Mouse (Mus musculus): ENCODE data around the gene Hhex. TPM values are rescaled to one million over a fixed set of nuclear protein-coding genes. Genes with fewer than 3 reads are reported as not detected.
A peak's percentile ranks its signal among the peaks of the same experiment; 100 is the strongest.

The Hhex gene
- total RNA-seq, 2 experiments from 2014 or later = 18.9 to 73.9 TPM

- ATAC-seq (replicated peaks; ENCODE audit: poor library complexity, severe bottlenecking) = peak; percentile 84
Measured at GRCm38 (mm10) chr19:37448212-37448611, 13.6 kb downstream of the Hhex start.

DNA sequence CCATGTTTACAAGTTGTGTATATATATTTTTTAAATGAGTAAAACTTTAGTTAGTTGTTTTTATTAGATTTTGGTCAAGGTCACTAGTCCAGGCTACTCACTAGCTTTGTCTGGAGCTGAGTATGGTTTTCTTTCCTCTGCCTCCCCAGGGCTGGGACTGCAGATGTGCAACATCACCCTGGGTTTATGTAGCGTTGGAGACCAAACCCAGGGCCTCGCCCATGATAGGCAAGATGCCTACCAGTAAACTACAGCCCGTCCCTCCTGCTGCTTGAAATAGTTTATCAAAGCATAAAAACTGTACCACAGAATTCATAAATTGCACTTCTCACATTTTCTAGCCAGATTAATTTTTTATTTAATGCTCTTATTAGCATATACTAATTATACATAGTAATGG, 14.6 kb downstream of the Hhex start:
- ATAC-seq (replicated peaks; ENCODE audit: poor library complexity, severe bottlenecking) = no peak

- ATAC-seq (replicated peaks; ENCODE audit: poor library complexity, severe bottlenecking) = no peak
Measured at GRCm38 (mm10) chr19:37455528-37455927, 20.9 kb downstream of the Hhex start.

DNA sequence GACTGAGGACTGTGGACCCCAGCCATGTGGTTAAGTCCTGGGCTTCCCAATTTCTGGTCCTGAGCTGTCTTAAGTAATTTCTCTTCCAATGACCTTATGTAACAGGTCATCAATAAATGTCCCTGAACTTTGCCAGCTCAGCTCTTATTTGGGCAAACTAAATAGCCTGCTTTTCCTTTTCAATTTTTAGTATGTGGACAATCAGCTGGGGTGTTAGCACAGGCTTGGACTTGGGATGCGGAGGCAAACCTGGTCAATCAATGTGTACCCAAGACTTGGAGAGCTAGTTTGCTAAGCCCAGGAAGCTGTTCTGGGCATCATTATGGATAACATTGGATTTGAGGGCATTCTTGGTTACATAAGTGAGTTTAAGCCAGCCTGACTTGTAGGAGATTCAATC, 21.4 kb downstream of the Hhex start:
- ATAC-seq (replicated peaks; ENCODE audit: poor library complexity, severe bottlenecking) = no peak

GRCm38 (mm10) chr19:37458013-37458412, 23.4 kb downstream of the Hhex start:
- ATAC-seq (replicated peaks; ENCODE audit: poor library complexity, severe bottlenecking) = no peak

GRCm38 (mm10) chr19:37466403-37466802, 31.8 kb downstream of the Hhex start:
- peak; percentile 42; the same call in 1 of the 2 replicates for ATAC-seq (replicated peaks; ENCODE audit: poor library complexity, severe bottlenecking)

DNA sequence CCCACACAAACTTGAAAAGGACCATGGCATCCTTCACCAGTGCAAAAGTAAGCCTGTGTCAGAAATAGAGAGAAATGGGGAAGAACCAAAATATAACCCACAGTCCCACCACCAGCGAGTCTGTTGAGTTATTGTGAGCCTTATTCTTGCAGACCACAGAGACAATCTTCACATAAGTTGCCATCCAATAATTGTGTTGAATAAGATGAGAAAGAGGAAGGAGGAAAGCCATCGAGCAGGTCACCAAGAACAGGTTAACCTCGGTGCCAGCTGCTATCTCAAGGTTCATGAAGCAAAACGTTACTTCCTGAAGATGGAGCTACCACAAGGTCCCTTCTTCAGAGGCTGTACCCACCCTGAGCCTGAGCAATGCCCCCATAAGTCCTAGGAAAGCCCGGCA, 32.4 kb downstream of the Hhex start:
- ATAC-seq (replicated peaks; ENCODE audit: poor library complexity, severe bottlenecking) = peak; percentile 42

GRCm38 (mm10) chr19:37468841-37469566, 34.4 kb downstream of the Hhex start:
- no peak for ATAC-seq (replicated peaks; ENCODE audit: poor library complexity, severe bottlenecking)

- ATAC-seq (replicated peaks; ENCODE audit: poor library complexity, severe bottlenecking) = no peak
Measured at GRCm38 (mm10) chr19:37471680-37472079, 37.1 kb downstream of the Hhex start.

DNA sequence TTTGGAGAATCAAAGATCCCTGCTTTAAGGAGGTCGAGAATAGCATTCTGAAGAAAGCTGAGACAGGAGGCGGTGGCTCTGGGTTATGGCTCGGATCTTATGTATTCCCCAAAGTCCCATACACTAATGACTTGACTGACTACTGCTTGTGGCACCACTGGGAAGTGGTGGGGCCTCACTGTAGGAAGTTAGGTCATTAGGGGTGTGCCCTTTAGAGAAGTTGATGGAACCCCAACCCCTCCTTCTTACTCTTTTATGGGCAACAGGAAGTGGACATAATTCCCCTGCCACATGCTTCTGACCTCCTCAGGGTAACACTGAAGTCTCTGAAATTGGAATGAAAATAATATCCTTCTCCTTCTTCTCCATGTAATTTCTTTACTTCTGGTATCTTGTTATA, 38.0 kb downstream of the Hhex start:
- peak; percentile 92 for ATAC-seq (replicated peaks; ENCODE audit: poor library complexity, severe bottlenecking)

GRCm38 (mm10) chr19:37481704-37482103, 47.1 kb downstream of the Hhex start:
- ATAC-seq (replicated peaks; ENCODE audit: poor library complexity, severe bottlenecking) = no peak

- ATAC-seq (replicated peaks; ENCODE audit: poor library complexity, severe bottlenecking) = peak; percentile 97
Measured at GRCm38 (mm10) chr19:37482556-37483187, 48.1 kb downstream of the Hhex start.

DNA sequence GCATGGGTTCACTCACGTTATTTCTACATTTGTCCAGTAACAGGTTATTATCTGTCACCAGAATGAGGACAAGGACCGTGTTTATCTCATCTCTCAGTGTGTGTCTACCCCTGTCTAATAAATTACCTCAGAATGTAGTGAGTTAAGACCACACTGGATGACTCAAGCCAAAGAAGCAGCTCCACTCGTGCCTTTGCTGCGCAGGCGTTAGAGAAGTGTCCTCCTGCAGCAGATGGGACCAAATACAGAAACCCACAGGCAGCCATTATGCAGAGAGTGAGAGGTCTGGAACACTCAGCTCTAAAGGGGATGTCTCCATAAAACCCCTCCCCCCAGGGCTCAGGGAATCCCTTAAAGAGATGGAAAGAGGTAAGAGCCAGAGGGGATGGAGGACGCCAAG, 50.2 kb downstream of the Hhex start:
- no peak for ATAC-seq (replicated peaks; ENCODE audit: poor library complexity, severe bottlenecking)

- ATAC-seq (replicated peaks; ENCODE audit: poor library complexity, severe bottlenecking) = no peak
Measured at GRCm38 (mm10) chr19:37486801-37487200, 52.2 kb downstream of the Hhex start.

DNA sequence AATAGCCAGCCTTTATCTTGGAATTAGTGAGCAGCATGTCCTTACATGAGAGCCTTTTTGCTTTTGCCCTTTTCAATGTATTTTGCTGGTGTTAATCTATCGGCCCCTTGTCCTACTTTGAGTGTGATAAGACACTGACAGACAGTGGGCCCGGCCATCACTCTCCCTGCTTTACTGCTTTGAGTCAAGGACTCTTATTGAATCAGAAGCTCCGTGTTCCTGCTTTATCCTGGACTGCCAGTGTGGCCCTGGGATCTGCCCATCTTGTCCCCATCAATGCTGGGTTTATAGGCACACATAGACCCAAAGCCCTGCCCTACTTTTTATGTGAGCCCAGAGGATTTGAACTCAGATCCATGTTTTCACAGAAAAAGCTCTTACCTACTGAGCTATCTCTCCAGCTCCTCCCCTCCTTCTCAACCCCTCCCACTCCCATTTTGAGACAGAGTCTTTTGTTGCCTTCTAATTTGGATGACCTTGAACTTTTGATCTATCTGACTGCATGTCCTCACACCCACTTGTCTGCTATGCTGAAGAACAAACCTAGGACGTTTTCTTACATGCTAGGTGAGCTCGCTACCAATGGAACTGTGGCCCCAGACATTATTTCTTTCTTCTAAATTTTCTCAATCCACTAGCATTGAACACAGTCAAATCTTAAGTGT, 53.3 kb downstream of the Hhex start:
- ATAC-seq (replicated peaks; ENCODE audit: poor library complexity, severe bottlenecking) = no peak

DNA sequence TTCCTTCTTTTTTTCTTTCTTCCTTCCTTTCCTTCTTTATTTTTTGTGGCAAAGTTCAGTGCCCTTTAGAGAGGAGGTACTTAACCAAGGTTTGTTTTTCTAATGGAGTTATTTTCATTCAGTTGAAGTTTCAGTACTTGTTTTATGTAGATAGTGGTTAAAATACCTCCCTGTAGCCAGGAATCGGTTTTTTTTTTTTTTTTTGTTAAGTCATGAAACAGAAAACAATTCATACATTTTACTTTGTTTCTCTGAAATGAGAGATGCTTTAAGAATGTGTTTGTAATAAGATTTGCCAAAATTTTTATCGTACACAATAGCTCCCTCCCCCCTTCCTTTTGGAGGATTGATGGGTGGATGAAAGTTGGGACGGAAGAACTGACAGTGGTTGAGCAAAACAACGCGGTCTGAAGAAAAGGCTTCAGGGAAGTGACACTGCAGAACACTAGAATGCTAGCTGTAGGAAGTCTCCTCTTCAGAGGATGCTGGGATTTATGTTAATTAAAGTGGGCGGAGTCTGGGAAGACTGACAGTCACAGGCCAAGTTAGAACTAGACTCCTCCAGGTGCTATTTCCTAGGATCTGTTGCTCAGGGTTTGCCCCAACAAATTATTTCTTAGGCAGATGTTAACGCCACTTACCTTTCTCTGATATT, 54.1 kb downstream of the Hhex start:
- ATAC-seq (replicated peaks; ENCODE audit: poor library complexity, severe bottlenecking) = peak; percentile 77

Other genes starting within 250 kb of the Hhex start
- 63.3 and 80.4 TPM in 2 replicates for gene March5, start 227.3 kb upstream of the Hhex start, total RNA-seq (2014; fragmentation: Nextera tagmentation)
- gene March5, start 227.3 kb upstream of the Hhex start, total RNA-seq (2017) = 48.1 and 64.0 TPM in 2 replicates
- gene Cpeb3, start 226.2 kb upstream of the Hhex start, total RNA-seq (2014; fragmentation: Nextera tagmentation) = 0.56 TPM in 1 of 2 replicates, not detected in the other
- 0.10 TPM in 1 of 2 replicates, not detected in the other for gene Cpeb3, start 226.2 kb upstream of the Hhex start, total RNA-seq (2017)
- 108 and 131 TPM in 2 replicates for gene Ide, start 97.0 kb upstream of the Hhex start, total RNA-seq (2014; fragmentation: Nextera tagmentation)
- gene Ide, start 97.0 kb upstream of the Hhex start, total RNA-seq (2017) = 95.3 and 125 TPM in 2 replicates
- 35.6 and 53.8 TPM in 2 replicates for gene Kif11, start 58.4 kb upstream of the Hhex start, total RNA-seq (2014; fragmentation: Nextera tagmentation)
- gene Kif11, start 58.4 kb upstream of the Hhex start, total RNA-seq (2017) = 155 and 184 TPM in 2 replicates
- 36.4 and 44.3 TPM in 2 replicates for gene Exoc6, start 115.6 kb downstream of the Hhex start, total RNA-seq (2014; fragmentation: Nextera tagmentation)
- gene Exoc6, start 115.6 kb downstream of the Hhex start, total RNA-seq (2017) = 73.0 and 73.8 TPM in 2 replicates